Mouse (Mus musculus): ENCODE results near the gene Ccnl2.
A peak's percentile ranks its signal among the peaks of the same experiment; 100 is the strongest.
"Not testable (repeated sequence)": the region's sequence is repeated elsewhere in the genome, so short reads cannot be mapped to it uniquely, and the experiment has no call there.

The Ccnl2 gene

GRCm38 (mm10) chr4:155811929-155812664, at the start of gene Ccnl2:
Gene Ccnl2, plus strand, starts transcription at chr4:155812489.
- DNase-seq (ENCODE audit: low read depth, low spot score), result peak; percentile 90

DNA sequence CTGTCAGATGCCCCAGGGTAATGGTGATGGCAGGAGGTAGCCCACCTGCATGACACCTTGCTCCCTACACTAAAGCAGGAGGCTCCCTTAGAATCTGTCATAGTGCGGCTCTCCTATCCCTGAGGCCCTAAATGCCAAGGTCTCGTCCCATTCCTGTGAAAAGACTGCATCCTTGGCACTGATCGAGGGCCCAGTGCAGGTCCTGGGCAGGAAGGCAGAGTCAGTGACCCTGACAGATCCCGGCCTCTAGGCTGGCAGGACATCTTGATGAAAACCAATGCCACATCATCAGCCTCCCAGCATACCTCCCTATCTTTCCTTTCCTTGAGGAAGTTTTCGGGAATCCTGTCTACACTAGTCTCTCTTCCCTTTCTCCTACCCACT, 42.8 kb upstream of the Ccnl2 start:
- DNase-seq (ENCODE audit: low read depth, low spot score), result no peak

GRCm38 (mm10) chr4:155769880-155770512, 42.3 kb upstream of the Ccnl2 start:
- DNase-seq (ENCODE audit: low read depth, low spot score), result peak; percentile 78

GRCm38 (mm10) chr4:155770626-155771025, 41.7 kb upstream of the Ccnl2 start:
- DNase-seq (ENCODE audit: low read depth, low spot score), result no peak

GRCm38 (mm10) chr4:155771706-155772105, 40.6 kb upstream of the Ccnl2 start:
- no peak for DNase-seq (ENCODE audit: low read depth, low spot score)

DNA sequence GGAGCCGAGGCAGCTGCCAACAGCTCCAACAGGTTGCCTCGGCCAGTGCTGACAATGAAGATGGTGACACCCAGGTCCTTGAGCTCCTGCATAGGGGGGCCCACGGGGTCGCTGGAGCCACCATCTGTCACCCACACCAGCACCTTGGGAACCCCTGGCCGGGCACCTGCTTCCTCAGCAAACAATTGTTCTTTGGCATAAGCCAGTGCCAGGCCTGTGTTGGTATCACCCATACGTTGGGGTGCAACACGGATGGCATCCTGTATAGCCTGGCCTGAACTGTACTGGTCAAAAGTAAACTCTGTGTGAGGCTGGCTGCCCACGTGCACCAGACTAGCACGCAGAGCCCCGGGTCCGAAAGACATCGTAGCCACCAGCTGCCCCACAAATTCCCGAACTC, 39.5 kb upstream of the Ccnl2 start:
- no peak for DNase-seq (ENCODE audit: low read depth, low spot score)

- no peak for DNase-seq (ENCODE audit: low read depth, low spot score)
Observed at GRCm38 (mm10) chr4:155773335-155774078, 38.8 kb upstream of the Ccnl2 start.

DNA sequence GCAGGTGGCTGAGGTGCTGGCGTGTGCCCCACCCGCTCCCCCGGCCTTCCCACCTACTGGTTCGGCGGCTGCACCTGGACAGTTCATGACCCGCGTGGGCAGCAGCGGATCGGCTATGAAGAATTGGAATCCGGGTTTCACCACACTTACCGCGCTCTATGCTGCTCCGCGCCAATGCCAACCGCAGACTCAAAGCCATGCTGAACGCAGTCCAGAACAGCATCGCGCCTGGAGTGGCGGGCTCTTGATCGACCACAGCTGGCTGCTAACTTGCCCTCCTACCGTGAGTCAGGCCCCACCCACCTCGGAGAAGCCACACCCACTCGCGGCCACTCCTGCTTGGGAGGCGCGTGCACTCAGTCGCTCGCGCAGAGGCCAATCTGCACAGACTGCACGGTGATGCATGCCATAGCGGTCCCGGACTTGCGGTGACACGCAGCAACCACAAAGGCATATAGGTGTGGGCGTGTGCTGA, 38.0 kb upstream of the Ccnl2 start, which contains the start of gene Vwa1:
TSS of gene Vwa1 (minus strand) at position 419 of the 475 bp plus-strand sequence.
- DNase-seq (ENCODE audit: low read depth, low spot score), result peak; percentile 63

DNA sequence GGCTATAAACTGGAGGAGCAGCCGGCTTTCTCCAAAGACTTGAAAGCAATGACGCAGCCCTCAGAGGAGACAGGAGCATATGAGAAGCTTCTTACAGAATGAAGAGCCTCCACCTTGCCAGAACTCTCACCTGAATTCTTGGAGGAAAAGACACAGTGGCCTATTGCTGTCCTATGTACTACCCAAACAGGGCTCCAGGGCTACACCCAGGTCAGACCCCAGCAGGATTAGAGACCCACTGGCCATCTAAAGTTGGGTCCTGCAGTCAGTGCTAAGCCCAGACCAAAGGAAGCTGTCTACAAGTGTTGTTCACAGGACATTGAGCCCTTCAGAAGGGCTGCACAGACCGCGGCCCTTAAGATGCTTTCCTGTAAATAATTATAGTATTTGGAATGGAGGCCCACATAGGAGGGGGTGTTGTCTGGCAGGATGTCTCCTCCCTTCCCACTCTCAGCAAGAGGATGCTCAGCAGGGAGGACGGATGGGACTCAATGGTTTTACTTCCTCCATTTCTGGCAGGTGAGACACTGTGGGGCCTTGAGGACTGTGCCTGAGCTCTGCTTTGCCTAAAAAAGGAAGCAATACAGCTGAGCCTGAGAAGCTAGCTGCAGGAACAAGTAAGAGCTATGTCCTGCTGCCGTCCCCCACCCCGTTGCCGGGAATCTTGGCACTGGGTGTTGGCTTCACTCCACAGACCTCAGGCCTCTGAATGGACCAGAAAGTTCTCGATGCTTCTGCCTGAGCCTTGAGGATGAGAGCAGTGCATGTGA, 37.1 kb upstream of the Ccnl2 start:
- DNase-seq (ENCODE audit: low read depth, low spot score), result no peak

- DNase-seq (ENCODE audit: low read depth, low spot score), result no peak
Observed at GRCm38 (mm10) chr4:155775855-155776254, 36.4 kb upstream of the Ccnl2 start.

DNA sequence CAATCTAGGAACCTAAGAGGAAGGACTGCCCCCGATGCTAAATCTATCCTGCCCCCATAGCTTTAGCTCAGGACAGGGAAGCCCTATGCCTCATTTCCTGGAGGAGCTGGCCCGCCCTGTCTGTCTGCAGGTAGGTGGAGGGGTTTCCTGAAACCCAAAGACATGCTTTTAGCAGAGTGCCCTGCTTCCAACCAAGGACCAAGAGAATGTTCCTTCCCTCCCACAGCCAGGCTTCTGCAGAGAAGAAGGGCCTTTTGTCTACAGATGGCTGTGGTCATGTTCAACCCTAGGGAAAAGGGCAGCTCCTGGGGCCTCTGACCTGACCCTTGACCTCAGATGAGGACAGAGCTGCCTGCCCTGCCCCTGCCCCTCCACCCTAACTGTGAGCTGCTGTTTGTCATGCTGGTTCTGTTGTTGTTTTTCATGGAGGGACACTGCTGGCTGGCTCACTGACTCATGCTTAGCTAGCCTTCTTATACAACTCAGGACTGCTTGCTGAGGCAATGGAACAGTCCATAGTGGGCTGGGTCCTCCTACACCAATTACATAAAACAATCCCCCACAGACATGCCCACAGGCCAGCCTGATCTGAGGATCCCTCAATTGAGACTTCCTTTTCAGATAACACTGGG, 35.5 kb upstream of the Ccnl2 start:
- DNase-seq (ENCODE audit: low read depth, low spot score), result no peak

- DNase-seq (ENCODE audit: low read depth, low spot score), result no peak
Observed at GRCm38 (mm10) chr4:155777816-155778215, 34.5 kb upstream of the Ccnl2 start.

- DNase-seq (ENCODE audit: low read depth, low spot score), result no peak
Observed at GRCm38 (mm10) chr4:155779498-155779897, 32.8 kb upstream of the Ccnl2 start.

DNA sequence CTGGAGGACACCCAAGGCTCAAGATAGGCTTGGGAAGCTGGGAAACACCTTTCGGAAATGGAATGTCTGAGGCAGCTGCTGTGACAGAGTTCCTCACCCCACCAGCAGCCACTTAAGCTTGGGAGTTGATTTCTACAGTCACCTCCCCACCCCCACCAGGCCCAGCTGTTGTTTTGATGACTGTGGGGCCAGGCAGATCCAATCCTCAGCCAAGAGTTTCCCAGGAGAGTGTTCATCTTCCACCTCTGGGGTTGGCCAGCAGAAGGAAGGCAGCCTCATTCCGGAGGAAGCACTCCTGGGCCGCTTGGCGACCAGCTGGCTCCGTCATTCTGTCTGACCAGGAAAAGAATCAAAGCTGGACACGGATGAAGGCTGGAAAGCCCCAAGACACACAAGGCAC, 31.4 kb upstream of the Ccnl2 start:
- DNase-seq (ENCODE audit: low read depth, low spot score), result no peak

- no peak for DNase-seq (ENCODE audit: low read depth, low spot score)
Observed at GRCm38 (mm10) chr4:155783486-155784080, 28.7 kb upstream of the Ccnl2 start.

DNA sequence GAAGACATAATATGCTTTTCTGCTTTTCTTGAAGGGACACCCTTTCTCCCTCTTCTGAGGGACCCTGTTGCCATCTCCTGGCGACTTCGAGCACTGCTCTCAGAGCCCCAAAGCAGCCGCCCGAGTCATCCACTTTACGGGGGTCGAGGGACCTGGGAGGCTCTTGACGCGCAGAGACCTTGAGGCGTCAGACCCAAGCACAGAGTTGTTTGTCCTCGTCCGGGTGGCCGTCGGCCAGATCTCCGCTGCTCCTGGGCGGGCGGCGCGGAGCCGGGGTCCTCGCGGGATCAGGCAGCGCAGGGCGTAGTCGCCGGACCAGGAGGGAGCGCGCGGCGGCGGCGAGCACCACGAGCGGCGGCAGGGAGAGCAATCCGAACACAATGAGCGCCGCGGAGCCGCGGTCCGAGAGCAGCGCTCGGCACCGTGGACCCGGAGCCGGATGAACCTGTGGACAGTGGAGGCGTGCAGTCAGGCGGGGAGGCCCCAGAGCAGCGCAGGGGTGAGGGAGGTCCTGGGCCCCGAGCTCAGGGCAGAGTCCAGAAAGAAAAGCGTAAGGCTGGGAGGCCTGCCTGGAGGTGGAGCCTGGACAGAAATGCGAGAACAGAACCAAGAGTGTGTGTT, 28.1 kb upstream of the Ccnl2 start:
- peak; percentile 56 for DNase-seq (ENCODE audit: low read depth, low spot score)

- no peak for DNase-seq (ENCODE audit: low read depth, low spot score)
Observed at GRCm38 (mm10) chr4:155785246-155785645, 27.0 kb upstream of the Ccnl2 start.

DNA sequence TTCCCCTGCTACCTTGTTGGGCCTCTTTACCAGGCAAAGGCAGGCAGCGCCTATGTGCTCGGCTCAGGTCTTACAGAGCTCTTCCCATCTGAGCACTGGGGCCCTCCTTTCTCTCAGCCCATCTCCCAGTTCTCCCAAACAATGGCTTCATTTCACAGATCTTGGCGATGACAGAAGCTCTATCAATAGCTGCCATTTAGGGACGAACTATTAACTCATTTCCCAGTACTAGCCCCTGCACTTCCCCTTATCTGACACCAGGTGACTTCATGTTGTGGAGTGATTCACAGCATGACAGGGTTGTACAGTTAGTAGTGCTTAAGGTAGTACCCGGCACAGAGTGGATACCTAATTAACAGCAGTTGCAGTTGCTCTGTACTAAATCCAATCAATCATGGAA, 26.5 kb upstream of the Ccnl2 start, which contains the start of gene Tmem88b:
TSS of gene Tmem88b (minus strand) at position 56 of the 400 bp plus-strand sequence.
- DNase-seq (ENCODE audit: low read depth, low spot score), result no peak

- no peak for DNase-seq (ENCODE audit: low read depth, low spot score)
Observed at GRCm38 (mm10) chr4:155788300-155788699, 24.0 kb upstream of the Ccnl2 start.

- not testable (repeated sequence) for DNase-seq (ENCODE audit: low read depth, low spot score)
Observed at GRCm38 (mm10) chr4:155788833-155789232, 23.5 kb upstream of the Ccnl2 start.
